ENCODE assay signal across 18 mouse cellular contexts in genomic region chr13:63039848-63040247, GRCm38 (mm10).
DNase-seq lines count a peak whose midpoint lies in the region; ATAC-seq and TF ChIP-seq lines count a peak whose summit lies in the region.
"Had no signal": no experiment of that assay in that cellular context is flagged by ENCODE, and none has a peak within 500 bp of the region (broad histone marks: within the 10 kb centered on the region; RNA-seq: fewer than 3 reads in every experiment).

No protein-coding gene starts in this region.

- no peak for DNase-seq in heart, postnatal 0 days (ENCODE audit: low spot score)
- DNase-seq in heart, adult 8-10 months (ENCODE audit: low spot score): no peak
- DNase-seq in lung, postnatal 25 days (ENCODE audit: low spot score): no peak
- DNase-seq in kidney, postnatal 0 days (ENCODE audit: low spot score): peak; percentile 54
- DNase-seq: cerebellum, adult 8-10 months; gastrocnemius, postnatal 14 days; layer of hippocampus, adult 9-11 months; liver, embryonic 13.5 days; right cerebral cortex, postnatal 14 days; thymus, postnatal 25 days had no signal

- no peak overlapping the region for H3K4me3 ChIP-seq in heart, postnatal 0 days (ENCODE audit: low read depth, low read length)
- no peak overlapping the region for H3K4me3 ChIP-seq in lung, embryonic 15.5 days
- no peak overlapping the region for H3K4me3 ChIP-seq in kidney, postnatal 0 days (replicated peaks; ENCODE audit: low read depth, low read length)
- no peak overlapping the region for H3K4me3 ChIP-seq in stomach, embryonic 14.5 days (ENCODE audit: low read depth, low read length)
- H3K4me3 ChIP-seq: embryonic facial prominence, embryonic 15.5 days; forebrain, embryonic 10.5 days; heart, embryonic 13.5 days; hindbrain, embryonic 13.5 days; limb, embryonic 12.5 days; liver, embryonic 13.5 days had no signal

- H3K9me3 ChIP-seq in heart, postnatal 0 days (replicated peaks; ENCODE audit: control insufficient read depth, low read length): no peaks in the 10 kb centered on the region
- no peaks in the 10 kb centered on the region for H3K9me3 ChIP-seq in lung, embryonic 15.5 days
- H3K9me3 ChIP-seq in kidney, postnatal 0 days (replicated peaks; ENCODE audit: low read length): no peaks in the 10 kb centered on the region
- H3K9me3 ChIP-seq in stomach, embryonic 14.5 days (ENCODE audit: control insufficient read depth, low read depth, low read length): no peaks in the 10 kb centered on the region
- H3K9me3 ChIP-seq: embryonic facial prominence, embryonic 15.5 days; forebrain, embryonic 10.5 days; heart, embryonic 13.5 days; hindbrain, embryonic 13.5 days; limb, embryonic 12.5 days; liver, embryonic 13.5 days had no signal

- WGBS in heart, postnatal 0 days: 67% methylated on average over 2 of the region's 2 CpGs
- 41% methylated on average over 2 of the region's 2 CpGs for WGBS in lung, embryonic 15.5 days
- 77% methylated on average over 2 of the region's 2 CpGs for WGBS in kidney, postnatal 0 days
- WGBS in stomach, embryonic 14.5 days: 70% methylated on average over 2 of the region's 2 CpGs

- no peak for TF ChIP-seq CTCF in heart, postnatal 0 days (IDR thresholded peaks at IDR 0.05; ENCODE audit: low read depth)
- TF ChIP-seq CTCF in kidney, postnatal 0 days (IDR thresholded peaks at IDR 0.05; ENCODE audit: low read depth): no peak

- no peaks in the 10 kb centered on the region for H3K36me3 ChIP-seq in heart, postnatal 0 days (replicated peaks; ENCODE audit: control insufficient read depth, insufficient read depth, low read length)
- H3K36me3 ChIP-seq in lung, embryonic 15.5 days: no peaks in the 10 kb centered on the region
- H3K36me3 ChIP-seq in kidney, postnatal 0 days (ENCODE audit: insufficient read depth, low read length): no peaks in the 10 kb centered on the region
- no peaks in the 10 kb centered on the region for H3K36me3 ChIP-seq in stomach, embryonic 14.5 days (ENCODE audit: control insufficient read depth, insufficient read depth, low read length)
- H3K36me3 ChIP-seq: embryonic facial prominence, embryonic 15.5 days; forebrain, embryonic 10.5 days; heart, embryonic 13.5 days; hindbrain, embryonic 13.5 days; limb, embryonic 12.5 days; liver, embryonic 13.5 days had no signal

- 0 out of 2 replicates have a peak overlapping the region, but pooled peaks have one; percentile 30 for H3K27ac ChIP-seq in heart, postnatal 0 days (ENCODE audit: low read depth)
- H3K27ac ChIP-seq in lung, embryonic 15.5 days: peak overlapping the region; percentile 96
- peak overlapping the region; percentile 69 for H3K27ac ChIP-seq in kidney, postnatal 0 days
- H3K27ac ChIP-seq in stomach, embryonic 14.5 days (ENCODE audit: low read length): 0 out of 2 replicates have a peak overlapping the region, but pooled peaks have one; percentile 11
- H3K27ac ChIP-seq: embryonic facial prominence, embryonic 15.5 days; forebrain, embryonic 10.5 days; heart, embryonic 13.5 days; hindbrain, embryonic 13.5 days; limb, embryonic 12.5 days; liver, embryonic 13.5 days had no signal

- no peak for ATAC-seq in heart, postnatal 0 days (ENCODE audit: insufficient read depth, low read depth)
- ATAC-seq in lung, embryonic 15.5 days (ENCODE audit: borderline replicate concordance, extremely low read depth, low FRiP score, low TSS enrichment): peak; percentile 80; the same call in 1 of the 2 replicates
- ATAC-seq in kidney, postnatal 0 days (replicated peaks; ENCODE audit: low FRiP score, low read depth): no peak
- ATAC-seq in stomach, embryonic 14.5 days (ENCODE audit: insufficient number of reproducible peaks, insufficient read depth, low FRiP score, low read depth): no peak
- ATAC-seq in megakaryocyte progenitor cell, adult 5-6 weeks (replicated peaks; ENCODE audit: poor library complexity): no peak

- H3K4me2 ChIP-seq in heart, postnatal 0 days (ENCODE audit: low read depth, low read length): no peak overlapping the region
- H3K4me2 ChIP-seq in lung, embryonic 15.5 days: no peak overlapping the region
- H3K4me2 ChIP-seq in kidney, postnatal 0 days (ENCODE audit: low read length): no peak overlapping the region
- no peak overlapping the region for H3K4me2 ChIP-seq in stomach, embryonic 14.5 days (replicated peaks; ENCODE audit: low read depth, low read length)
- H3K4me2 ChIP-seq: embryonic facial prominence, embryonic 15.5 days; heart, embryonic 13.5 days; hindbrain, embryonic 13.5 days; limb, embryonic 12.5 days; liver, embryonic 13.5 days had no signal

- 0 out of 2 replicates have a peak, but pooled peaks cover 3% of the 10 kb centered on the region for H3K4me1 ChIP-seq in heart, postnatal 0 days (ENCODE audit: control insufficient read depth, insufficient read depth)
- H3K4me1 ChIP-seq in lung, embryonic 15.5 days: peaks cover 20% of the 10 kb centered on the region
- H3K4me1 ChIP-seq in kidney, postnatal 0 days (replicated peaks; ENCODE audit: insufficient read depth, low read length): peaks cover 5% of the 10 kb centered on the region; the same call in 1 of the 2 replicates
- peaks cover 7% of the 10 kb centered on the region; the same call in 1 of the 2 replicates for H3K4me1 ChIP-seq in stomach, embryonic 14.5 days (ENCODE audit: control insufficient read depth, insufficient read depth, low read length)
- H3K4me1 ChIP-seq: forebrain, embryonic 10.5 days; hindbrain, embryonic 13.5 days had no signal

- H3K27me3 ChIP-seq in heart, postnatal 0 days (ENCODE audit: control insufficient read depth, insufficient read depth, low read length): no peaks in the 10 kb centered on the region
- H3K27me3 ChIP-seq in lung, embryonic 15.5 days: no peaks in the 10 kb centered on the region
- H3K27me3 ChIP-seq in kidney, postnatal 0 days (ENCODE audit: insufficient read depth, low read length): no peaks in the 10 kb centered on the region
- no peaks in the 10 kb centered on the region for H3K27me3 ChIP-seq in stomach, embryonic 14.5 days (ENCODE audit: control insufficient read depth, insufficient read depth, low read length)
- H3K27me3 ChIP-seq: embryonic facial prominence, embryonic 15.5 days; heart, embryonic 13.5 days; hindbrain, embryonic 13.5 days; limb, embryonic 12.5 days; liver, embryonic 13.5 days had no signal

- no peak overlapping the region for H3K9ac ChIP-seq in heart, postnatal 0 days (replicated peaks; ENCODE audit: low read depth, low read length)
- no peak overlapping the region for H3K9ac ChIP-seq in lung, embryonic 15.5 days
- no peak overlapping the region for H3K9ac ChIP-seq in kidney, postnatal 0 days (ENCODE audit: low read depth, low read length)
- H3K9ac ChIP-seq in stomach, embryonic 14.5 days (replicated peaks; ENCODE audit: low read depth, low read length): no peak overlapping the region
- H3K9ac ChIP-seq: embryonic facial prominence, embryonic 15.5 days; heart, embryonic 13.5 days; hindbrain, embryonic 13.5 days; limb, embryonic 12.5 days; liver, embryonic 13.5 days had no signal

- TF ChIP-seq EP300 in heart, postnatal 0 days (IDR thresholded peaks at IDR 0.05; ENCODE audit: low read depth): no peak

Comparison
In these comparisons a context has a peak if more than half of its experiments do, and no peak if none do; other contexts are left out.
1. H3K27ac ChIP-seq: peak in every context shown above with its lines; median percentile 96 in lung, embryonic 15.5 days; 69 in kidney, postnatal 0 days; 30 in heart, postnatal 0 days; 11 in stomach, embryonic 14.5 days.